Mouse (Mus musculus) c-Kit-positive CD71-positive TER-119-negative erythroid progenitor cells, embryonic 14.5 days (primary cell): ENCODE results near the gene Mettl16.
A peak's percentile ranks its signal among the peaks of the same experiment; 100 is the strongest.
"Not testable (repeated sequence)": the region's sequence is repeated elsewhere in the genome, so short reads cannot be mapped to it uniquely, and the experiment has no call there.

Experiments
- DNase-seq: peaks from one replicate; pipeline ENCODE4 v3.0.0-alpha.2; 2013; ENCODE audit warnings: low read depth

Mettl16 gene

DNA sequence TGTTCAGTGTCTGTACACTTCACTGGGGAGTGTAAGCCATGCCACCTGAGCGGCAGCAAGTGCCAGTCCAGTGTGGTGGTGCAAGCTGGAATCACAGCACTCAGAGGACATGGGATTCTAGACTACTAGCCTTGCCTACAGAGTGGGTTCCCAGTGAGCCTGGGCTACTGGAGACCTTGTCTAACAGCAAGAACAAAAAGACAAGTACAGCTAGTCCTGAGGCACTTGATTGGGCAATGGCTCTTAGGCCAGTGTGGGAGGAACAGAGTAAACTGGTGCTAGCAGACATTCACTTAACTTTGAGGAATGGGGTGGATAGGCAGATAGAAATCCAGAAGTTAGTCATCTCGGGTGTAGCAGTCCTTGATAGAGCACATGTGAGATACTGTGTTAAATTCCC, 1.8 kb downstream of the Mettl16 start:
- DNase-seq, result no peak

- DNase-seq, result no peak
Observed at GRCm38 (mm10) chr11:74792874-74793273, 22.2 kb downstream of the Mettl16 start.

DNA sequence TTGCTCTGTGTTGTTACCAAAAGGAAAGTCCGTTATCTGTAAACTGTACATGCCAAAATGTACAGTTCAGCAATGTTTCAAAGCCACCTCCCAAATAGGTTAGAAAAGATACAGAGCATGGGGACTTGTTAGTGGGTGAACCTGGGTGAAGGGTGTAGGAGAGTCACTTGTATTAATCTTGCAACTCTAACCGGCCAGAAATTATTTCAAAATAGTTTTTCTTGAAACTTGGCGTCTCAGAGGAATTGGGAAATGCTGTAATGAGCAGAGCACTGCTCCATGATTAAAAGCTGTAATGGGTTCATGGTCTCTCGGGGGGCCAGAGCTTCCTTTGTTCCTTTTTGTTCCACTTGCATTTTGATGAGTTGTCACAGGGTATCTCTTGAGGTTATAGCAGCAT, 30.0 kb downstream of the Mettl16 start:
- DNase-seq, result no peak

DNA sequence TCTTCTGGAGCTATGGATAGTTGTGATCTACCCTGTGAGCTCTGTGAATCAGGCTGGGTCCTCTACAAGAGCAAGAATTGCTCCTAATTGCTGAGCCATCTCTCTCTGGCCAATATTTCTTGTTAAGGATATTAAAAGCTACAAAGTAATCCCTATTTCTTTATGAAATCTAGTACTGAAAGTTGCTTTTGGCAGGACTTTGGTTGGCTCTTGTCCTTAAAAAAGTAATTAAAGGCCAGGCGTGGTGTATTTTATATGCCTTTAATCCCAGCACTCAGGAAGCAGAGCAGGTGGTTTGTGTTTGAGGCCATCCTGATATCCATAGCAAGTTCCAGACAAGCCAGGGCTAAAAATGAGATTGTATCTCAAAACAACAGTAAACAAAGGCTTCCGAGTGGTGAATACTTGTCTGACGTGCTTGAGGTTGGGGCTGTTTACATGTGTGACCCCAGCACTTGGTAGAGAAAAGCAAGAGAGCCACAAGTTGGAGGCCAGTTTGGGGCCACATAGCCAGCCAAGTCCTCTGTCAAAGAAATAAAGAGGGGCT, 33.5 kb downstream of the Mettl16 start:
- no peak for DNase-seq

- no peak for DNase-seq
Observed at GRCm38 (mm10) chr11:74807246-74807882, 36.7 kb downstream of the Mettl16 start.

DNA sequence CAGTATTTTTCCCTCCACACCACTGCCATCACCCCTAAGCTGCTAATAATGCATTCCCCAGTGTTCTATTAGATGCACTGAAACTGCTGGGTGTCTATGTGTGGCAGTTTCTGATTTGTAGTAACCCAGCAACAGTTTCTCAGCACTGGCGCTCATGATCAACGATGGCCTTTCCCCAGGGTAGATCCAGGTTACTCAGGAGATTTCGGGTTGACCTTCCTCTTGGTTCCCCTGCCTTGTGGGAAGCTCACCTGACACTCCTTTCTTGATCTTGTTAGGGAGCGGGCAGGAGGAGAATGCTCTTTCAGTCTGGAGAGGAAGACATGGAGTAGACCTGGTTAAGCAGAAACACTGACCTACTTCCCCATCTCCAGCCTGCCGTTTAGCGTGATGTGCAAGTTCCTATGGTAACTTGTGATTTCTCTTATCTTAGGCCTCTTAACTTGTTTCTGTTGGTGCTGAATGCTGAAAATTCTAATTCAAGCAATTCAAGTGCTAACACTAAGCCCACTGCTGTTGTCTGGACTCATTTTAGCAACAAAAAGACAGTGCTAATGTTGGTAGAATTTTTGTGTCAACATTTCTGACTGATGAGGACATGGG, 37.7 kb downstream of the Mettl16 start:
- DNase-seq, result no peak

DNA sequence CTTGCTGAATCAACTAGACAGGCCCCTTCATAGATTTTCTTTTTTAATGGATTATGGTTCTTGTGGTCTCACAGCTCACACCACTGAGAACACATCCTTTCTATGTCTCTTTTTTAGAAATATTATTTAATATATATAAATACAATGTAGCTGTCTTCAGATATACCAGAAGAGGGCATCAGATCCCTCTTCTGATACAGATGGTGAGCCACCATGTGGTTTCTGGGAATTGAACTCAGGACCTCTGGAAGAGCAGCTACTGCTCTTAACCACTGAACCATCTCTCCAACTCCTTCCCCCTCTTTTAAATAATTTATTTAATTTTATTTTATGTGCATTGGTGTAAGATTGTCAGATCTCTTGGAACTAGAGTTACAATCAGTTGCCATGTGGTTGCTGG, 39.5 kb downstream of the Mettl16 start:
- DNase-seq, result no peak

DNA sequence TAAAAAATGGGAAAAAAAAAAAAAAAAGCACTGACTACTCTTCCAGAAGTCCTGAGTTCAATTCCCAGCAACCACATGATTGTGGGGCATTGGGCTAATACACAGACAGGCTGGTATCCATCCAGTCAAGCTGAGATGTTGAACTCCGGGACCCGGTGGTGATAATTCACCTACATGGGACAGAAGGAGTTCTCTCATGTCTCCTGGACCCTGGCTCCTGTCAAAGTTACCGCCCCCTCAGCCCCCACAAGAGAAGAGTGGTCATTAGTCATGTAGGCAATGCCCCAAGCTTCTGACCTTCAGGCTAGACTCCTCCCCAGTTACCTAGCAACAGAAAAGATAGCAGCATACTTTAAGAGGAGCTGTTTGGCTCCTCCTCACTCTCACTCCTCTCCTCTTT, 40.4 kb downstream of the Mettl16 start:
- not testable (repeated sequence) for DNase-seq

GRCm38 (mm10) chr11:74811538-74811937, 40.9 kb downstream of the Mettl16 start:
- no peak for DNase-seq

GRCm38 (mm10) chr11:74815795-74816194, 45.2 kb downstream of the Mettl16 start:
- no peak for DNase-seq

DNA sequence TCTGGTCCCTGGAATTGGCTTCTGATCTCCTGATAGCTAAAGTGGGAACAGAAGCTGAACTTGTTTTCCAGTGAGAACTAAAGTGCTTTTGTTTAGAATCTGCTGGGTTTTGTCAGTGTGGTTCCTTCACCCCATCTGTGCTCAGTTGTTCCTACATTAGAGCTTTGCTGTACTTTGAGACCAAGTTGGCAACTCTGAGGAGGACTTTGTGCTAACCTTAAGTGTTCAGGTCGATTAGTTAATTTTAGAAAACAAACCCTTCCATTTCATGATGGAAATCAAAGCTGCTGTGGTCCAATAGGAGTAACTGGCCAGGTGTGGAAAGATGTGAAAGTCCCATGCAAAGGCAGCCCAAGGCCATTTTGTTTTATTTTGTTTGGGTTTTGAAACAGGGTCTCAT, 50.3 kb downstream of the Mettl16 start:
- DNase-seq, result no peak

DNA sequence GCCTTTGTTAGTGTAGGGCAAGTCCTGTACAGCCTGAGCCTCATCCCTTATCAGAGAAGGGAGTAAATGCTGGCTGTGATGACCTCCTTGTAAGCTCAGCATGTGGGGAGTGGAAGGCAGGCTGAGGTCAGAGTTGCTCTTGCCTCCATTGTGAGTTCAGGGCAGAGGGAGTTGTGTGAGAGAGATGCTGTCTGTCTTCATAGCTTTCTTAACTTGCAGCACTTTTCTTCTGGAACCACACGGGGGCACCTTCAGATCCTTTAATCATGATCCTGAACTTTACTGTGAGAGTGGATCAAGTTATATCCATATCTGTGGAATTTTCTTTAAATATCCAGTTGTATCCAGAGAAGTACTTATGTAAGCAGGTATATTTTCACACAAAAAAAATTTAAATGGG, 50.8 kb downstream of the Mettl16 start:
- no peak for DNase-seq

DNA sequence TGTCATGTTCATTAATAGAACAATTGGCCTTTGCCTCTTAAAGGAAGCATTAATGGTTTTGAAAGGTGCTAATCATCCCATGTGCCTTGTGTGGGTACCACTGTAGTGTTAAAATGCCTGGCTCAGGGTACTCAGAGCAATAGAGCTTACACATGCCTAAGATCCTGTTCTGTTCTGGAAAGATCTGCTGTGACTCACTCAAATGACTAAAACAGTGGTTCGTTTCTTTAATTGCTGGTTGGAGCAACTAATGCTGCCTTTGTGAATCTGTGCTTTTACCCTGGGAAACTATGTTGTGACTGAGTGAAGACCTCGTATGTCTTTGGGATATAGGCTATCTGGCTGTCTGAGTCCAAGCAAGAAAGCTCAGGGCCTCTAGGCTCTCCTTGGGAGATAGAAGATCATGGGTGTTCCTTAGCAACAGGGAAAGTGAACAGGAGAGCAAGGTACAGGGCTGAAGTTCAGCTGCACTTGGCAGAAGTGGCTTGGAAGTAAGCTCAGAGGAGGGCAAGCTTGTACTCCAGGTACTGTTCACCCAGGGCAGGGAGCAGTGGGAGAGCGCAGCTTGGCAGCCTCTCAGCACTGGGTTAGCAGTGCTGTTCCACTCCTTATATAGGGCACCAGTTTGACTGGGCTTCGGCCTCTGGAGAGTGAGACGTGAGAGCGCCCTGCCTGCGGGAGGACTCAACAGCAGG, 52.3 kb downstream of the Mettl16 start:
- no peak for DNase-seq

DNA sequence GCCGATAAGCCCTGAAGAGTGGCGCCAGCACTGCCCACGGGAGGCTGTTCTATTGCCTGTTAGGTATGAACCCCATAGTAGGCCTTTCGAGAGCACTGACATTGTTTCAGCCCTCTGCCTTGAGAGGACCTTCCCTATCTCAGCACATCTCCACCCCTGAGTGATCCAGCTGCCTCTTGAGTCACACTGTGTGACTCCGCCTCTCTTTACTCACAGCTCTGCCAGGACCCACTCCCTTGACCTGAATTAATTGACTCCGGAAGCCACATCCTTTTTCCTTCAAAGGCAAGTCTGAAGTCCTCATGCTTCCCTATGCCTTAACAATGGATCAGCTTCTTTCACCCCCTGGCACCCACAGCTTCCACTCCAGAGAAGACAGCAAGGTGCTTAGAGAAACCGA, 55.5 kb downstream of the Mettl16 start:
- no peak for DNase-seq

GRCm38 (mm10) chr11:74826702-74827101, 56.1 kb downstream of the Mettl16 start:
- DNase-seq, result no peak

GRCm38 (mm10) chr11:74827791-74828403, 57.3 kb downstream of the Mettl16 start:
- no peak for DNase-seq

GRCm38 (mm10) chr11:74828404-74828931, 57.8 kb downstream of the Mettl16 start:
- no peak for DNase-seq

DNA sequence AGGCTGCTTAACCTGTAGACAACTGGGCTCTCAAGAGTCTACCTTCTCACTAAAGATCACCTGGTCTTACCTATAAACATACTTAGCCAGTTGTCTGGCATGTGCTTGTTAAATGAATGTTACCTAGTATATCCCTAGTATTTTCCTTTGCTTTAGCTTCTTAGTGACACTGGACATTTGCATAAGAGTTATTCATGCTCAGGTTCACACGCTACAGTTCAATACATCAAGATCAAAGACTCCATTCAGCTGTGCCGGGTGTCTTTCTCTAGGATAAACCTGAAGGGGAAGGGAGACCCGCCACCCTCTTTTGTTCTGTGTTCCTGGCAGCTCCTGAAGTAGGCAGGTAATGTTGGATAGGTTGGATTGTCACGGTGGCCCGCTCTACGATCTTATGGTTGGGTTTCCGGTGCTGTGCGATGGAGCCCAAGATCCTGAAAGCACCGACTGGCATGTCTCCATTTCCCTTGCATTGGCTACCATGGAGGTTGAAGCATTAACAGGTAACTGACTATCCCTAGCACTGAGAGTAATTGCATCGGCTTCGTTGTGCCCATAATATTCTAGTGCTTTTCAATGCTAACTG, 58.4 kb downstream of the Mettl16 start:
- DNase-seq, result no peak

DNA sequence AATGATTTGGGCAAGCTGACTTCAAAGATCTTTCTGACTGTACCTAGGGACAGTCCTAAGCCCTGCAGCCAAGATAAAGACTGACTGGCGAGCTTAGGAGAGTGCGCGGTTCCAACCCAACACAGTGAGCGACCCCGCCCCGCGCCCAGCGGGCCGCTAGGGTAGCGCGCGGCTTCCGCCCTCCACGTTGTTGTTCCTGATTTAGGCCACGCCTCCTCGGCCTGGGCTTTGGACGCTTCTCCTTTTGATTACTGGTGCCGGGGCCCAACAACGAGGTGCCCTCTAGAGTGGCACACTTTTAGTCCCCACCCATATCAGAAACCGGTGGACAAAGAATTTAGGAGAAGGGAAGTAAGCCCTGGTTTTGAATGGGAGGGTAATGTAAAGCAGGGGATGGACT, 59.2 kb downstream of the Mettl16 start:
- DNase-seq, result peak; percentile 81

GRCm38 (mm10) chr11:74830256-74831161, 59.9 kb downstream of the Mettl16 start, which contains the start of gene Mnt:
TSS of gene Mnt (plus strand) at chr11:74830920.
- peak; percentile 97 for DNase-seq

- no peak for DNase-seq
Observed at GRCm38 (mm10) chr11:74831191-74831605, 60.6 kb downstream of the Mettl16 start.
